Mouse (Mus musculus) ZHBTc4 (cell line): ENCODE data around the gene Cntrl.

Experiments used
- DNase-seq: peaks from one replicate; pipeline ENCODE4 v3.0.0-alpha.2; 2011; ENCODE audit warnings: low read depth, low spot score

Cntrl gene

DNA sequence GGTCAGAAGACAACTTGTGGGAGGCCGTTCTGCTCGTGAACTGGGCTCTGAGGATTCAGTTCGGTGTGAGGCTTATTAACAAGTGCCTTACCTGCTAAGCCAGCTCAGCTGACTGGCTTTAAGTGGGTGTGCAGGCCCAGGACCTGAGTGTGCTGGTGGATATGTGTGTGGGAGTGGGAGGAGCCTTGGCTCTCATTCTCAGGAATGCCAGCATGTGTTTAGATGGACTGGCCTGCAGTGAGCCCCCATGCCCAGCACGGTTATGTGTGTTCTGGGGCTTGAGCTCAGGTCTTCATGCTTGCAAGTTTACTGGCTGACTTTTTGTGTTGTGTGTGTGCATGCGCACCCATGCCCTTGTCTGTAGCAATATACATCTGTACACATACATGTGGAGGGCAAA is 64.4 kb downstream of the Cntrl start:
- no peak for DNase-seq

DNA sequence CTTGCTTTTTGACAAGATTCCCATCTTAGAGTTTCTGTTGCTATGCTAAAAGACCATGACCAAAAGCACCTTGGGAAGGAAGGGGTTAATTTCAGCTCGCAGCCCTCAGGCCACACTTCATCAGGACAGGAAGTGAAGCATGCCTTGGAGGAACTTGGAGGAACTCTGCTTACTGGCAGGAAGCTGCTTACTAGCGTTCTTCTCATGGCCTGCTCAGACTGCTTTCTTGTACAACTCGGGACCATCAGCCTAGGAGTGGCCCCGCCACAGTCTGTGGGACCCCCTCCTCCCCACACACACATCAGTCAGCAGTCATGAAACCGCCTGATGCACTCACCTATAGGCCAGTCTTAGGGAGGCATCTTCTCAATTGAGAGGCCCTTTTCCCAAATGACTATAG is 64.8 kb downstream of the Cntrl start:
- peak; percentile 17 for DNase-seq

DNA sequence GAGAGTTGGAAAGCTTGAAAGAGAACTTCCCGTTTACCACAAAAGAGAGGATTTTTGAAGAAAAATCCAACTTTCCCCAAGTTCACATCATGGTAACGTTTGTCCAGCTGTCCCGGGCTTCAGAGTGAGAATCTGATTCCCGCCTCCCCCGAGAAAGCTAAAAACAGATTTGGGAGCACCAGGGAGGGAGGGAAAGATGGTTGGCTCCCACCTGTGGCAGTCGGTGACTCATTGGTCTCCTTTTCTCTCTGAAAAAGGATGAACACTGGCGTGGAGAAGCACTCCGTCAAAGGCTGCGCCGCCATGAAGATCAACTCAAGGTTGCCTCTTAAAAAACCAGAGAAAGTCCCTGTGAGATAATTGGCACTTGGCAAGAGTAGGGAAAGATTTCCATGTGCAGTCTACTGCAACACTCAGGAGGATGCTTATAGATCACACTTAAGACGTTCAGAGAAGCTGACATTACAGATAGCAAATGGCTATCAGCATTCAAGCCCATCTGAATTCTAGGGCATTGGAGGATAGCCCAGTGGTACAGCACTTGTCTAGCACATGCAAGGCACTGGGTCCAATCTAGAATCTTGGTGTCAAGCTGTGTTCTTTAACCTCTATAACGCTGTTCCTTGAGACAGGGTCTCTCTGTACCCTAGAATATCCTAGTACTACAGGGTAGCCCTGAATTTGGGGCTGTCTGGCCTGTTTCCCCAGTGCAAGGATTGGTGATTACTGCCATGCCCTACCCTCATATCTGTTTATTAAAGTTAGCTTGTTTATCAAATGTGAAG is 66.2 kb downstream of the Cntrl start:
- DNase-seq, result no peak

DNA sequence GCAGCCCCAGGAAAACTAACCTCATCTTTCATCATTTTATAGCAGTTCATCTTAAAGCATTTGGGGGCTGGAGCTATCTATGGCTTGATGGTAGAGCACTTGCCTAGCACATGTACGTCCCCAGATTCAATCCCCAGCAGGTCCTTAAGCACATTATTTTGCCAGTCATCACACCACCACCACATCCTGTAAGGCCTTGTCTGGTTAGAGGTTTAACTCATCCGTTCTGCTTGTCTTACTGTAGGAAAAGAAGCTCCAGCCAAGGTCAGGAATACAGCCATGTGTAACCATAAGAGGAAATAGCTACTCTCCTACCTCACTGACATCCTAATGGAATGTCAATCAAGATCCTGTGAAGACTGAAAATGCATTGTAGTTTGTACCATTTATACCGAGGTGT is 68.9 kb downstream of the Cntrl start:
- no peak for DNase-seq

DNA sequence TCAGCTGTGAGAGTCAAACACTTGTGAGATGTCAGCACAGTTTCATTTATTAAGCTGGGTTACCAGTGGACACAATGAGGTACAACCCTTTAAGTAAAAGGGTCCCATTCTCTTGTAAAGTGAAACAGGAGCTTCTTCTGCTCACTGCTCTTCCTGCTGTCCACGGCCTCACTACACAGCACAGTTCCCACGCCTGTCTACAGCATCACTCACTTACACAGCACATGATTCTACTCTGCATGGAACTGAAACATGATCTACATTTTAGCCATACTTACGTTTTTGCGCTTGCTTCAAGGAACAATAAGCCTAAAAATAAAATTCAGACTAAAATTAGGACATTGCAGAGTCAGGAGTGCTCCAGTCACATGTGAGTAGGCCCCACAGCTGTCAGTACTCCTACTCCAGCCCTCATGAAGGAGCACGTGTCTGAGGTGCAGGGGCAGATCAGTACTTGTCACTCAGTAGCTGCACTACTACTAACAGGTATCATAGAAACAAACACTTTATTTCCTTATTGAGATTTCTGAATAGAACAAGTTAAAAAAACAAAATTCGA is 73.9 kb downstream of the Cntrl start:
- DNase-seq, result no peak

DNA sequence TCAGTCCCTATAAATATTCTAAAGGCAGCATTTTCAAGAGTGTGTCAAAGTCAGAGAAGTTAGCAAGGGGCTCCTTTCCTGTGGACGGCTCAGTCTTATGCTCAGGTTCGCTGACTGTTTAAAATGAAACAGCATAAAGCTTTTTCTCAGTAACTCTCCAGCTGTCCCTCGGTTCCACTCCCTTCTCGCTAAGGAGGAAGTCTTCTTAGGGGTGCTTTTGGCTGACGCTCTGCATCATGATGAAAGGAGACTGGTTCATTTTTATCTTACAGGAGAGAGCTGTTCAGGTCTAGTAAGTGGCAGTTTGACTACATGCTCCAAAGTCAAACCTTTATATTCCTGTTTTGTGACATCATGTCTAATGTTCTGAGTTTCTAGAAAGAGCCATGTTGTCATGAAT is 79.6 kb downstream of the Cntrl start:
- DNase-seq, result no peak

DNA sequence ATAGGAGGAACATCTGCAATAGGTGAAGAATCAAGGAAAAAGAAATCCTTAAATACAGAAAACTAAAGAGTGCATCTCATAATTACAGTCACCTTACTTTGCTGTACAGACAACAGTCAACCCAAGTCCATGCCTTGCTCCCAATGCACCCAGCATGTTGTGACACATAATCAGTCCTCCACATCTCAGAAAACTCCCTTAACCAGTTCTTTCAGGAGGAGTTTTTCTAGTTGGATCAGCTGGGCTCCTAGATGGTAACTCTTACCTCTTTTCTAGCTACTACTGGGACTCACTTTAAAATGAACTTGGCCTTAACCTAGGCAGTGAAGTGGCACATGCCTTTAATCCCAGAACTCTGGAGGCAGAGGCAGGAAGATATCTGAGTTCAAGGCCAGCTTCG is 84.7 kb downstream of the Cntrl start:
- DNase-seq, result no peak

DNA sequence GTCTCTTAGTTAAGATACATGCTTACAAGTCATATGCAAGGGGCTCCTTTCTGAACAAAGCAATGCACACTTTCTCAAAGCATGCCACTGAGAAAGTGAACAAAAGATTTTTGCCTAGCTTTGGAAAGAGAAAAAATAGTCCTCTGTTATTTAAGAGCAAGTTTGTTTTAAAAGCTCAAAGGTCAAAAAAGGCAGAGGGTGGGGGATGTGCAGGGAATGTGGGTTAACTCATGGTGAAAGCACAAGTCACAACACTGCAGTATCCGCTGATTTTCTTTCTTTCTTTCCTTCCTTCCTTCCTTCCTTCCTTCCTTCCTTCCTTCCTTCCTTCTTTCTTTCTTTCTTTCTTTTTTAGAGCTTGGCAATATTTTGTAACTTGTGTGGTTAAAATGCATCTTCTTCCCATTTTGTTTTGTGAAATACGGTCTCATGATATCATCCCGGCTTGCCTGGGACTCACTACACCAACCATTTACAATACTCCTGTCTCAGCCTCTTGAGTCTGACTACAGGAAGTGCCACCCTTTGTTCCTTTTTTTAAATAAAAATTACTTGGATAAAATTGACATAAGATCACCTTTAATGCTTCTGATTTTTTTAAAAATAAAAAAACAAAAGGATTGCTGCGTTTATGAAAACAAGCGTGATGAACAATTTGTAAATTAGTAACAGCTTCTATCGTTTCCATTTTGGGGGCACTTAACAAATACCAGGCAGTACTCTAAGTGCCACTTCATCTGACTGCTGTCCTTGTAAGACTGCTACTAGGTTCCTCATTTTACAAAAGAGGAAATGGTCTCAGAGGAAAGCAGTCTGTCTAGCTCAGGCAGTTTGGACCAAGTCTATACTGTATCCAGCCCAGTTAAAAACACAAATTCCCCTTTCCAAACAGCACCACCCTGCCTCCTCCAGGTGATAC is 86.6 kb downstream of the Cntrl start:
- no peak for DNase-seq

DNA sequence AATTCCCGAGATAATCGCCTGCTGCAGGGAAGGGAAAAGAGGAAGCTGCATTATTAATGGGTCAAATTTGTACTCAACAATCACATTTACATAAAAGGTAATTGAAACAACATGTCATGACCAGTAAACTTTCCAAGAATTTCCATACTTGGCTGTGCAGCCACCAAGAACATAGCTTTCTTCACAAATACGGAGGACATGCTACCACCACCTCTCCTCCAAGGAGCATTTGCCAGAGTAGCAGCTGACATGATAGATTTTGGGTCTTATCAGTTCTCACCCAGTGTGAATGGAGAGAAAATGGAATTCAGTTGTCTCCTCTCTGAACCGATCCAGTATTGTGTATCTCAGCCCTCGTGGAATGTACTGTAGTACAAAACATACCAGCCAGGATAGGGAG is 90.2 kb downstream of the Cntrl start:
- peak; percentile 15 for DNase-seq

DNA sequence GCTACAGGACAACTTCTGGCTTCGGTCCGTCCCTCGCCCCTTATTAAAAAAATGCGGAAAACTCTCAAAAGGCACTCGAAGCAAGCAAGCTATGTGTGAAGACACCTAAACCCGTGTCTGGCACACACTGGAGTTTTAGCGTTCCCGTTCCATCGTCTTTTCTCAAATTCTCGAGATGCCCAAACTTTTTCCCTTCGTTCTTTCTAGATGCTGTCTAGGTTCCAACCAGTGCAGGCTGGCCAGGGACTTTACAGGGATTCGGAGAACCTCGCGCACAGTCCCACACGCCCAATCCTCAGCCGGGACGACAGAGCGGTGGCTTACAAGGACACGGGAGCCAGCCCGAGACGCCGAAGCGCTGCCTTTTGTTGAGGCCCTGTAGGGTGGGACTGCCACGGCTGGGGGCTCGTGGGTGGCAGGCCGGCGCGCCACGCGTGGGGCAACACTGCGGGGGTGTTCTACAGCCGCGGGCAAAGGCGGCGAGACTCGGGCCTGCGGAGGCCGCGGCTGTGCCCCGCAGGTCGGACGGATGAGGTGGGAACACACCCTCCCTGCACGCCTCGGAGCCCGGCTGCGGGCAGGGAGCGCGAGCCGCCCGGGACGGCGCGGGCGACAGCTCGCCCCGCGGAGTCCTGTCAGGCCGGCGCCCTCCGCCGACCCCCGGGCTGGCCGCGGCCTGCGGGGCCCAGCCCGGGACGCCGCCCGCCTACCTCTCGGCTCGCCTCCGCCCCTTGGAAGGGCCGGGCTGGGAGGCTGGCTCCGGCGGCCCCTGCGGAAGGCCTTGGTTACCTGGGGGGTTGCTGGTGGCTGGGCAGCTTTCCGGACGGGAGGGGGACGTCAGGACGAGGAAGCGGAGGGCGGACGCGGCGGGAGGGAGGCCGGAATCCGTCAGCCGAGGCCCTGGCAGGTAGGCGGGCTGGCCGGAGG is 90.9 kb downstream of the Cntrl start:
- DNase-seq, result peak; percentile 61

DNA sequence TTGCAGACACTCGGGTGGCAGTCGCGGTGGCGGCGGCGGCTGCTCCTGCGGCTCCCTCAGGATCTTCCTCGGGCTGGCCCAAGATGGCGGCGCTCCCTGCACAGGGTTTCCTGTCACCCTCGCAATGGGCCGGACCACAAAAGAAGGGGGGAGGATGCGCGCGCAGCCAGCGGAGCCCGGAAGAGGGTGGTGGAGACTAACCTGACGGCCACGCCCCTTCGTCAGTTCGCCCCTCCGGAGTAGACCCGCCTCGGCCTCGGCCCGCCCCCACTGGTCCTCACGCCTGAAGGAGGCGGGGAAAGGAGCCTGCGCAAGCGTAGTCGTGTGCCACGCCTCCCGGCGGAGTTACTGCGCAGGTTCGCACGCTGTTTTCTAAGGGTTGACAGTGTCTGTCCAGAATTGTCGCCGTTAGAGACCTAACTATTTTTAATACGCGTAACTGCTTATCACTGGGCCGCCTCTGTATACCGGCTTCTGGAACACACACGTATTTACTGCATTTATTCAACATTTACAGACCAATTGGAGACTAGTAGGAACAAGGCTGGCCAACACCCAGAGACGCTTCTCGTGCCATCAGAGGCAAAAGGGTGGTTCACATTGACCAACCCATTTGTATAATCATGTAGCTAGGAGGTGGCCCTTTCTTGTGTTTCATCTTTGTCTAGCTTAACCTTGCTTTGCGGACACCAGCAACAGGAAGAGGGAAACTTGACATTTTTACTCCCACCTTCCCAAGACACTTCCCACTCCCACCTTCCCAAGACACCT is 91.8 kb downstream of the Cntrl start, which contains the start of gene Rab14:
TSS of gene Rab14 (minus strand) at position 223 of the 771 bp plus-strand sequence.
- peak; percentile 99 for DNase-seq

DNA sequence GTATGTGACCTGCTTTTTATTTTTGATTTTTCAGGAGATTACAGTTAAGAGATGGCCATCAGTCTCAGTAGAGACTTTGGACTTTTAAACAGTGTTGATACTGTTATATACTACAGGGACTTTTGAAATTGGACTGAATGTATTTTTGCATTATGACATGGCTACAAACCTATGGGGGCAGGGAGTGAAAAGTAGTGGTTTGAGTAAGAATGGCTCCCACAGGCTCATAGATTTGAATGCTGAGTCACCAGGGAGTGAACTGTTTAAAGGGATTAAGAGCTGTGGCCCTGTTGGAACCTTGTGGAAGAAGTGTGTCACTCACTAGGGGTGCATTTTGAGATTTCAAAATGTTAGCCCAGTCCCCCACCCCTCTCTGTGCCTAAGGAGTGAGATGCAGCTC is 94.4 kb downstream of the Cntrl start:
- DNase-seq, result no peak

DNA sequence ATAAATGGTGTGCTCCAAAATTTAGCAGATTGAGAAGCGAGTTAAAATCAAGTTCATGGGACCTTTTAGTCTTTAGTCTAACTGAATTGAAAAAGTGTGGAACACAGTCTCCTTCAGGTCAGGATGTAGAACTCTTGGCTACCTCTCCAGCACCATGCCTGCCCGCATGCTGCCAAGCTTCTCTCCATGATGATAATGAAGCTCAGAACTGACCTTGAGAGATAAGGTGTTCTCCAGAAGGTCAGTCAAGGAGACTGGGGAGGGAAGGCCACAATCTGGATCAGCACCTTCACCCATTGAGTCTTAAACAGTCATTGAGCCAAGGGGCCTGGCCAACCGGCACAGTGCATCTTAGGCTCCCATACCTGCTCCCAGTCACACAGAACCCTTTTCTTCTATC is 97.5 kb downstream of the Cntrl start:
- DNase-seq, result no peak

DNA sequence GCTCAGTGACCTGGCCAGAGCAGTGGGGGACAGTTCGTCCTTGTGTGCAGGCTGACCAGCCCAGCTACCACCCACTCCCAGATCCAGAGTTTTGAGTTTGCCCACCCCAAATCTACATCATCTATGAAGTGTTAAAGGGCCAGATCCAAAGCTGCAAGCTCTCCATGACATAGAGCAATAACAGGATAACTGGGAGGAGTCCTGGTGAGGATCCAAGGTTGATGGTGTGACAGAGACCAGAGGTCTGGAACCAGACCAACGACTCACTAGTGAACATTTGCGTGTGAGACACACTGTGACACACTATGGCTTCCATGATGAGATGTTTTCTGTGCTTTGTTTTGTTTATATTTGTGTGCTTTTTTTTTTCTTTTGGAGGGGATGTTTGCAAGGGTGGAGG is 98.8 kb downstream of the Cntrl start:
- DNase-seq, result no peak

DNA sequence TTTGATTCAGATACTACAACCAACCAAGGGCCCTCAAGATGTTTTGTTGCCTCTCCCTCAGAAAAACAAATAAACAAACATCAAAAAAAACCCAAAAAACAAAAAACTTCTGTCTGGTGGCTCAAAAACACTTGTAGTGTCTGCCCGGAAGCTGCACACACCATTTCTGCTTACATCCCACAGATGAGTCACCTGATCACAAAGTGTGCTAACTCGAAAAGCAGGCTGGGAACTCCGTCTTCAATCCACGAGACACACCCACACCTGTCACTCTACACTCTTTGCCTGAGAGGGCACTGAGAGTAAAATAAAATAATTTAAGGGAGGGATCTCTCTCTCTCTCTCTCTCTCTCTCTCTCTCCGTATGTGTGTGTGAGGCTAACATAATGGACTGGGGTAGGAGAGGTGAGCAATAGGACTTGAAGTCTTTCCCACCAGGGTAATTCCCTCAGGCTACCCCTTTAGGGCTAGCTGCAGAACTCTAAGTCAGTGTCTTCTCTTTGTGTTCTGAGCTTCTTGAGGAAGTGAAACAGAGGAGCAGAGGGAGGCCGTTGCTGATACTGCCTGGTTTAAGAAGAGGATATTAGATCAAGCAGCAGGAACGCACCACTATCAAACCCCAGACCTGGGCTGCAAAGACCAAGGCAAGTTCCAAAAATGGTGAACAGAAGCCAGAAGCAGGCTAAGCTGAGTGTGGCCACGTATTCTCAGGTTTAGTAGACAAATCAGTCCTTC is 99.8 kb downstream of the Cntrl start:
- DNase-seq, result no peak

DNA sequence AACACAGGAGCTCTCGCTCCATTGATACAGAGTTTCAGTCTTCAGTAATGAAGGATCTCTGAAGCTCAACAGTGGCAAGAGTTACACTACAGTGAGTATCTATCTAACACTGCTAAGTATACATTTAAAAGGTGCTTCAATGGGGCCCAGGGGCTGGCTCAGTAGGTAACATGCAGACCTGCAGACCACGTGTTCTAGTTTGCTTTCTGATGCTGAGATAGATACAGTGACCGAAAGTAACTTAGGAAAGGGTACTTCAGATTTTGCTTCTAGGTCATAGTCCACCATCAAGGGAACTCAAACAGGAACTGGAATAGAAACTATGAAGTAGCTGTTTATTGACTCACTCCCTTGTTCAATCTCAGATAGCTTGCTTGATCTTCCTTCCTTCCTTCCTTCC is 102.4 kb downstream of the Cntrl start:
- DNase-seq, result no peak

DNA sequence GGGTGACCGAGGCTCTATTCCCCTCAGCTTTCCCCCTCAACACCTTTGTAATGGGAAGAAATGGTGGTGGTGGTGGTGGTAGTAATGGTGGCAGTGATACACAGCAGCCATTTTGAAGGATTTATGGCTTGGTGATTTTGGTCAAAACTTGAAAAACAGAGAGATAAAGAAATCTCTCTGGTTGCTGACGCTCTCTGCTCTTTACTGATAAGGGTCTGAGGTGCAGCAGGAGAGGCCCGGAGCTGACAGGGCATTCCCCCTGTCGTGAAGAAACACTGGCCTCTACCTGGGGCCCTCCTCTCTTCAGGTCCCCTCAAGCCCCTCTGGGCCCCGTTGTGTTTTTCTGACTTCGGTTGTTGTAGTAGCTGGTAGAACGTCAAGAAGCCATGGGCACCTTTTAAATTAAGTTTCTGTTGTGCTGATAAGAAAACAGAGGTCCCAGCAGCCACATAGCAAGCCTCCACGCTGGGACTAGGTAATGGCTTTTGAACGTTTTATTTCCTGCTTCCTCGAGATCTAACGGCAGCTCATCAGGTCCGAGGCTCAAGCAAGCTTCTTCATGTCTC is 104.1 kb downstream of the Cntrl start:
- DNase-seq, result no peak

DNA sequence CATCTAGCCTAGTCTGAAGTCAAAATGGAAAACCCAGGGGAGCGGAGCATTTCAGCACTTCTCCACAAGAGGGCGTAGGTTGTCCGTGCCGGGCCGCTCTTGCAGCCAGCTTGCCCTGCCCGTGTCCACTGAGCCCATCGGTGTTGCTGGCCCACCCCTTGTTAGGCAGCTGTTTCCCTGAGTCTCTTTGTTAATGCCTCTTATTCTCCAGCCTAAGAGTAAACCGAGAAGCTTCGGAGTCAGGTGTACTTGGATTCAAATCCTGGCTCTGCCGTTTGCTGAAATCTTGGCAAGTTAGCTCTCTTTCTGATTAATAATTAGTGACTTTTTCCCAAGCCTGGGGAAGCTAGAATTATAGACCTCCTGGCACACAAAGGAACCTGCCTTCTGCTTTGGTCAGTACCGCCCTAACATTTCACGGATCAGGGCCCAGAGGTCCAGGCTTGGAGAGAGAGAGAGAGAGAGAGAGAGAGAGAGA is 105.6 kb downstream of the Cntrl start:
- peak; percentile 80 for DNase-seq

DNA sequence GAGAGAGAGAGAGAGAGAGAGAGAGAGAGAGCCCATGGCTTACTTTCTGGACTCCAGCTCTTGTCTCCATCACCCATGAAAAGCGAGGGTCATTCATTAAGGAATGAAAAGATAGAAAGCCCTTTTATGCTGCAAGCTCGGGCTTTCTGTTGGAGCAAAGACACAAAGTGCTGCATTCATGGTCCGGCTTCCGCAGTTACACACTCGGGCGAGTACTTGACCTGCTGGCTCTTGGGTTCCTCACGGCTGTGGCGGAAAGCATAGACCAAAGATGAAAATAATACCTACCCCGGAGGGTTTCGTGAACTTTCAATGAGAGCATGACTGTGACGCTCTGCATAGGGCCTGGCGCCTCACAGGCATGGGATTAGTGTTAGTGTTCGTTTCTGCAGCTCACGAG is 106.1 kb downstream of the Cntrl start:
- peak; percentile 16 for DNase-seq
